Mouse (Mus musculus) MEL (cell line): ENCODE measurements around the gene Emc3. TPM values are rescaled to one million over a fixed set of nuclear protein-coding genes. Genes with fewer than 3 reads are reported as not detected.

Source experiments
- DNase-seq: peaks from one replicate; pipeline ENCODE4 v3.0.0; 2011; ENCODE audit warnings: low read depth, low spot score
- H3K27ac ChIP-seq: 2 replicates; pipeline ENCODE4 v1.5.1; 2012; ENCODE audit warnings: low read depth, mild to moderate bottlenecking, control low read depth, low read length, moderate library complexity; ENCODE audit not compliant: control insufficient read depth
- H3K27me3 ChIP-seq, 2 experiments: fragments of 150-350 bp in 1 of 2; sonication (generic) in 1 of 2; 2 replicates each; pipeline ENCODE4 v1.6.1; 2012; ENCODE audit warnings: low read length in 2 of 2, mild to moderate bottlenecking in 2 of 2, improper control_type of control experiment in 1 of 2, moderate library complexity in 1 of 2; ENCODE audit not compliant: insufficient read depth in 2 of 2, control insufficient read depth in 1 of 2
- H3K36me3 ChIP-seq, 2 experiments: 2 replicates each; pipeline ENCODE4 v1.6.1; 2012 to 2014; ENCODE audit warnings: low read length in 2 of 2, improper control_type of control experiment in 1 of 2, inconsistent platforms in 1 of 2, mild to moderate bottlenecking in 1 of 2; ENCODE audit not compliant: insufficient read depth in 2 of 2, control insufficient read depth in 1 of 2
- H3K4me1 ChIP-seq, 2 experiments: fragments of 150-350 bp in 1 of 2; sonication (generic) in 1 of 2; 2 replicates each; pipeline ENCODE4 v1.6.1; 2012; ENCODE audit warnings: low read length in 2 of 2, improper control_type of control experiment in 1 of 2, mild to moderate bottlenecking in 1 of 2; ENCODE audit not compliant: insufficient read depth in 2 of 2, control insufficient read depth in 1 of 2
- H3K4me3 ChIP-seq, 2 experiments: fragments of 150-350 bp in 1 of 2; sonication (generic) in 1 of 2; 2 replicates each; pipeline ENCODE4 v1.5.1; 2012; ENCODE audit warnings: low read depth in 2 of 2, low read length in 2 of 2, mild to moderate bottlenecking in 2 of 2, moderate library complexity in 2 of 2, control low read depth in 1 of 2, improper control_type of control experiment in 1 of 2; ENCODE audit not compliant: control insufficient read depth in 1 of 2, insufficient read depth in 1 of 2
- H3K79me2 ChIP-seq: 2 replicates; pipeline ENCODE4 v1.6.1; 2012; ENCODE audit warnings: mild to moderate bottlenecking, low read length, moderate library complexity; ENCODE audit not compliant: control insufficient read depth, poor library complexity, insufficient read depth
- H3K9ac ChIP-seq: 2 replicates; pipeline ENCODE4 v1.6.1; 2012; ENCODE audit warnings: low read depth, mild to moderate bottlenecking, control low read depth, low read length, moderate library complexity; ENCODE audit not compliant: control insufficient read depth, poor library complexity, severe bottlenecking
- H3K9me3 ChIP-seq: fragments of 150-350 bp; sonication (generic); replicated peaks from 2 replicates; pipeline ENCODE4 v1.6.1; 2012; ENCODE audit warnings: mild to moderate bottlenecking, low read length, improper control_type of control experiment, moderate library complexity; ENCODE audit not compliant: insufficient read depth
- BHLHE40 ChIP-seq: IDR thresholded peaks from 2 replicates; pipeline ENCODE4 v1.6.1; 2012; ENCODE audit warnings: low read depth, mild to moderate bottlenecking, inconsistent platforms, low read length, improper control_type of control experiment, borderline replicate concordance
- CHD1 ChIP-seq: IDR thresholded peaks from 2 replicates; pipeline ENCODE4 v1.6.1; 2012; ENCODE audit warnings: low read depth, mild to moderate bottlenecking, inconsistent platforms, low read length, improper control_type of control experiment
- CHD2 ChIP-seq: IDR thresholded peaks from 2 replicates; pipeline ENCODE4 v1.6.1; 2011; ENCODE audit warnings: low read length, improper control_type of control experiment
- CTCF ChIP-seq, 3 experiments: IDR thresholded peaks in 2 of 3; conservative IDR thresholded peaks in 1 of 3; 2 replicates each; pipeline ENCODE4 v1.5.1; 2011 to 2012; ENCODE audit warnings: low read length in 3 of 3, low read depth in 2 of 3, mild to moderate bottlenecking in 2 of 3, improper control_type of control experiment in 1 of 3, inconsistent platforms in 1 of 3, mixed read lengths in 1 of 3, moderate library complexity in 1 of 3; ENCODE audit not compliant: control insufficient read depth in 1 of 3, insufficient read depth in 1 of 3, poor library complexity in 1 of 3, severe bottlenecking in 1 of 3
- E2F4 ChIP-seq: IDR thresholded peaks from 2 replicates; pipeline ENCODE4 v1.6.1; 2011; ENCODE audit warnings: low read depth, low read length, improper control_type of control experiment, borderline replicate concordance
- ELF1 ChIP-seq: IDR thresholded peaks from 2 replicates; pipeline ENCODE4 v1.6.1; 2014; ENCODE audit warnings: low read depth, mild to moderate bottlenecking, inconsistent platforms, low read length, improper control_type of control experiment, moderate library complexity
- EP300 ChIP-seq, 2 experiments: IDR thresholded peaks; 2 replicates each; pipeline ENCODE4 v1.6.1; 2011; ENCODE audit warnings: improper control_type of control experiment in 2 of 2, low read length in 2 of 2, low read depth in 1 of 2, mild to moderate bottlenecking in 1 of 2
- ETS1 ChIP-seq: IDR thresholded peaks from 2 replicates; pipeline ENCODE4 v1.6.1; 2012; ENCODE audit warnings: low read depth, mild to moderate bottlenecking, inconsistent platforms, low read length, improper control_type of control experiment, moderate library complexity
- GABPA ChIP-seq: IDR thresholded peaks from 2 replicates; pipeline ENCODE4 v1.6.1; 2012; ENCODE audit warnings: low read depth, mild to moderate bottlenecking, inconsistent platforms, low read length, improper control_type of control experiment, moderate library complexity
- GATA1 ChIP-seq: IDR thresholded peaks from 2 replicates; pipeline ENCODE4 v1.6.1; 2011; ENCODE audit warnings: low read depth, low read length, improper control_type of control experiment
- HCFC1 ChIP-seq: IDR thresholded peaks from 2 replicates; pipeline ENCODE4 v1.6.1; 2012; ENCODE audit warnings: low read depth, mild to moderate bottlenecking, inconsistent platforms, low read length, improper control_type of control experiment, moderate library complexity
- JUND ChIP-seq: IDR thresholded peaks from 2 replicates; pipeline ENCODE4 v1.6.1; 2011; ENCODE audit warnings: low read depth, mild to moderate bottlenecking, improper control_type of control experiment, low read length
- KAT2A ChIP-seq: conservative IDR thresholded peaks from 2 replicates; pipeline ENCODE4 v1.6.1; 2012; ENCODE audit warnings: low read depth, low read length, improper control_type of control experiment, inconsistent platforms
- MAFK ChIP-seq: IDR thresholded peaks from 2 replicates; pipeline ENCODE4 v1.6.1; 2011; ENCODE audit warnings: low read depth, mild to moderate bottlenecking, low read length, improper control_type of control experiment, borderline replicate concordance
- MAX ChIP-seq: IDR thresholded peaks from 2 replicates; pipeline ENCODE4 v1.6.1; 2011; ENCODE audit warnings: low read length, improper control_type of control experiment
- MAZ ChIP-seq: IDR thresholded peaks from 2 replicates; pipeline ENCODE4 v1.6.1; 2012; ENCODE audit warnings: low read depth, mild to moderate bottlenecking, inconsistent platforms, low read length, improper control_type of control experiment
- MEF2A ChIP-seq: IDR thresholded peaks from 2 replicates; pipeline ENCODE4 v1.6.1; 2014; ENCODE audit warnings: low read depth, mild to moderate bottlenecking, inconsistent platforms, low read length, improper control_type of control experiment; ENCODE audit not compliant: poor library complexity, insufficient replicate concordance, severe bottlenecking; ENCODE audit errors: extremely low read depth
- MXI1 ChIP-seq: IDR thresholded peaks from 2 replicates; pipeline ENCODE4 v1.6.1; 2011; ENCODE audit warnings: mild to moderate bottlenecking, low read depth, low read length, improper control_type of control experiment
- MYB ChIP-seq: IDR thresholded peaks from 2 replicates; pipeline ENCODE4 v1.6.1; 2011; ENCODE audit warnings: mild to moderate bottlenecking, low read depth, low read length, improper control_type of control experiment
- NELFE ChIP-seq: IDR thresholded peaks from 2 replicates; pipeline ENCODE4 v1.6.1; 2011; ENCODE audit warnings: low read depth, low read length, improper control_type of control experiment
- NRF1 ChIP-seq: IDR thresholded peaks from 2 replicates; pipeline ENCODE4 v1.6.1; 2014; ENCODE audit warnings: low read depth, mild to moderate bottlenecking, inconsistent platforms, low read length, improper control_type of control experiment, moderate library complexity; ENCODE audit not compliant: poor library complexity, insufficient read depth, severe bottlenecking
- POLR2A ChIP-seq, 2 experiments: IDR thresholded peaks; 2 replicates each; pipeline ENCODE4 v1.6.1; 2011 to 2012; ENCODE audit warnings: low read length in 2 of 2, mild to moderate bottlenecking in 2 of 2, control low read depth in 1 of 2, improper control_type of control experiment in 1 of 2, low read depth in 1 of 2, moderate library complexity in 1 of 2; ENCODE audit not compliant: control insufficient read depth in 1 of 2, insufficient read depth in 1 of 2, poor library complexity in 1 of 2
- POLR2AphosphoS2 ChIP-seq: IDR thresholded peaks from 2 replicates; pipeline ENCODE4 v1.6.1; 2011; ENCODE audit warnings: low read length, improper control_type of control experiment
- POLR2AphosphoS5 ChIP-seq: IDR thresholded peaks from 2 replicates; pipeline ENCODE4 v1.6.1; 2012; ENCODE audit warnings: low read depth, borderline replicate concordance, mild to moderate bottlenecking, inconsistent platforms, low read length, moderate library complexity, mixed read lengths
- RAD21 ChIP-seq: IDR thresholded peaks from 2 replicates; pipeline ENCODE4 v1.6.1; 2011; ENCODE audit warnings: mild to moderate bottlenecking, low read depth, low read length, improper control_type of control experiment
- SIN3A ChIP-seq: IDR thresholded peaks from 2 replicates; pipeline ENCODE4 v1.6.1; 2012; ENCODE audit warnings: low read length, improper control_type of control experiment, inconsistent platforms
- SMC3 ChIP-seq: IDR thresholded peaks from 2 replicates; pipeline ENCODE4 v1.6.1; 2011; ENCODE audit warnings: low read depth, low read length, improper control_type of control experiment
- TAL1 ChIP-seq: IDR thresholded peaks from 2 replicates; pipeline ENCODE4 v1.6.1; 2012; ENCODE audit warnings: mild to moderate bottlenecking, inconsistent platforms, low read length, moderate library complexity, mixed read lengths
- TBP ChIP-seq: IDR thresholded peaks from 2 replicates; pipeline ENCODE4 v1.8.0; 2011; ENCODE audit warnings: low read depth, low read length, improper control_type of control experiment
- TCF12 ChIP-seq: IDR thresholded peaks from 2 replicates; pipeline ENCODE4 v1.6.1; 2014; ENCODE audit warnings: low read depth, mild to moderate bottlenecking, inconsistent platforms, low read length, improper control_type of control experiment, moderate library complexity
- UBTF ChIP-seq: IDR thresholded peaks from 2 replicates; pipeline ENCODE4 v1.6.1; 2012; ENCODE audit warnings: low read depth, mild to moderate bottlenecking, inconsistent platforms, low read length, improper control_type of control experiment, moderate library complexity, borderline replicate concordance; ENCODE audit not compliant: insufficient read depth
- USF1 ChIP-seq: IDR thresholded peaks from 2 replicates; pipeline ENCODE4 v1.6.1; 2014; ENCODE audit warnings: low read depth, mild to moderate bottlenecking, inconsistent platforms, low read length, improper control_type of control experiment, moderate library complexity
- USF2 ChIP-seq, 2 experiments: IDR thresholded peaks; 2 replicates each; pipeline ENCODE4 v1.6.1; 2011 to 2012; ENCODE audit warnings: improper control_type of control experiment in 2 of 2, low read length in 2 of 2, borderline replicate concordance in 1 of 2, inconsistent platforms in 1 of 2, low read depth in 1 of 2, mild to moderate bottlenecking in 1 of 2; ENCODE audit not compliant: insufficient read depth in 1 of 2
- ZC3H11A ChIP-seq: IDR thresholded peaks from 2 replicates; pipeline ENCODE4 v1.6.1; 2012; ENCODE audit warnings: low read depth, mild to moderate bottlenecking, inconsistent platforms, low read length, improper control_type of control experiment
- ZKSCAN1 ChIP-seq: IDR thresholded peaks from 2 replicates; pipeline ENCODE4 v1.6.1; 2012; ENCODE audit warnings: low read depth, mild to moderate bottlenecking, inconsistent platforms, low read length, improper control_type of control experiment, moderate library complexity
- ZMIZ1 ChIP-seq: IDR thresholded peaks from 2 replicates; pipeline ENCODE4 v1.6.1; 2012; ENCODE audit warnings: low read depth, mild to moderate bottlenecking, inconsistent platforms, low read length, improper control_type of control experiment, moderate library complexity
- ZNF384 ChIP-seq: IDR thresholded peaks from 2 replicates; pipeline ENCODE4 v1.6.1; 2012; ENCODE audit warnings: low read depth, mild to moderate bottlenecking, inconsistent platforms, low read length, improper control_type of control experiment
- polyA plus RNA-seq, 2 experiments: library from polyadenylated mRNA; stranded (reverse) in 1 of 2; unstranded in 1 of 2; fragments of >175 nt in 1 of 2; fragments of >200 nt in 1 of 2; gene quantifications; 2 replicates each; pipeline versions ENCODE4 v1.2.1 to v1.2.4; 2012; ENCODE audit warnings: low replicate concordance in 2 of 2, low read depth in 1 of 2; ENCODE audit not compliant: insufficient read length in 2 of 2, insufficient read depth in 1 of 2, missing spikeins in 1 of 2
- total RNA-seq: library from RNA; depleted of rRNA; stranded (reverse); fragments of 300-350 nt; gene quantifications from 2 replicates; pipeline ENCODE4 v1.2.3, GENCODE M21; 2012

Gene Emc3
- total and polyA plus RNA-seq, 3 experiments = 62.3 to 172 (median 73.1) TPM

DNA sequence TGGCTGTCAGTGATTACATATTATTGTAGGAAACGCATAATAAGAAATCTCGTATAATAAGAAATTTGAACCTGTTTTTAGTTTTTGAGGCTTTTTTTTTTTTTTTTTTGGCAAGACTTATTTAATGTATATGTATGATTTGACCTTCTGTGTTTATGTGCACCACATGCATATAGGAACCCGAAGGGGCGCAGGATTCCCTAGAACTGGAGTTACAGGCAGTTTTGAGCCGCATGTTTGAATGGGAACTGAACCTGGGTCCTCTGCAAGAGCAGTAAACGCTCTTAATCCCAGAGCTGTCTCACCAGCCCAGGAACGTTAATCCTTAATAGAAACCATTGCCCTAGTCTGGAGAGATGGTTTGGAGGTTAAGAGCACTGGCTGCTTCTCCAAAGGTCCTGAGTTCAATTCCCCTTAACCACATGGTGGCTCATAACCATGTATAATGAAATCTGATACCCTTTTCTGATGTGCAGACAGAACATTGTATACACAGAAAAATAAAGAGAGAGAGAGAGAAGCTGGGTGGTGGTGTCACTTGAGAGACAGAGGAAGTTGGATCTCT lies 470 bp upstream of the Emc3 start:
- peak overlapping the region; percentile 76 for H3K9ac ChIP-seq
- H3K4me3 ChIP-seq = peak overlapping the region; percentile 55 to 88
- H3K36me3 ChIP-seq = peaks cover 0 to 12% of the 10 kb centered on the region in 2 experiments; a peak in 2 of 4 replicates
- H3K27ac ChIP-seq = peak overlapping the region; percentile 76
- peak; percentile 73 for DNase-seq
- H3K4me1 ChIP-seq = peaks cover 8% of the 10 kb centered on the region in 2 experiments; a peak in 3 of 4 replicates
- peaks cover 32% of the 10 kb centered on the region for H3K79me2 ChIP-seq
- H3K9me3 ChIP-seq = no peaks in the 10 kb centered on the region
- no peaks in the 10 kb centered on the region for H3K27me3 ChIP-seq
- no peak for TF ChIP-seq TCF12
- peak; percentile 70 for TF ChIP-seq MAX
- no peak for TF ChIP-seq UBTF
- no peak for TF ChIP-seq POLR2A (IDR thresholded peaks at IDR 0.05; ENCODE audit: control insufficient read depth in 1 of 2, insufficient read depth in 1 of 2, low read depth in 1 of 2, low read length in 2 of 2, poor library complexity in 1 of 2)
- TF ChIP-seq HCFC1 = no peak
- no peak for TF ChIP-seq MAFK
- no peak for TF ChIP-seq E2F4
- TF ChIP-seq ZC3H11A = peak; percentile 29
- TF ChIP-seq TBP = peak; percentile 59
- TF ChIP-seq JUND = no peak
- TF ChIP-seq MEF2A = no peak
- peak; percentile 27; the same call in 1 of the 2 replicates for TF ChIP-seq MXI1
- TF ChIP-seq ELF1 = no peak
- no peak for TF ChIP-seq ZMIZ1
- TF ChIP-seq SMC3 = no peak
- no peak for TF ChIP-seq NRF1
- TF ChIP-seq KAT2A = no peak
- TF ChIP-seq USF1 = no peak
- peak in 1 of 2 experiments; percentile 40; a peak in 2 of 4 replicates for TF ChIP-seq EP300 (IDR thresholded peaks at IDR 0.05; ENCODE audit: low read depth in 1 of 2, low read length in 2 of 2)
- no peak for TF ChIP-seq MYB
- TF ChIP-seq BHLHE40 = no peak
- no peak for TF ChIP-seq NELFE
- no peak for TF ChIP-seq POLR2AphosphoS5
- TF ChIP-seq POLR2AphosphoS2 = no peak
- TF ChIP-seq ETS1 = peak; percentile 29; the same call in 1 of the 2 replicates
- no peak; a peak in 1 of 6 replicates for TF ChIP-seq CTCF (IDR thresholded peaks at IDR 0.05 in 2 of 3, conservative IDR thresholded peaks at IDR 0.05 in 1 of 3; ENCODE audit: control insufficient read depth in 1 of 3, insufficient read depth in 1 of 3, low read depth in 2 of 3, low read length in 3 of 3, poor library complexity in 1 of 3, severe bottlenecking in 1 of 3)
- TF ChIP-seq ZKSCAN1 = no peak
- TF ChIP-seq CHD1 = peak; percentile 94; the same call in 1 of the 2 replicates
- TF ChIP-seq USF2 (IDR thresholded peaks at IDR 0.05; ENCODE audit: borderline replicate concordance in 1 of 2, insufficient read depth in 1 of 2, low read depth in 1 of 2, low read length in 2 of 2) = no peak
- no peak for TF ChIP-seq CHD2
- no peak for TF ChIP-seq GABPA
- peak; percentile 65 for TF ChIP-seq ZNF384
- no peak for TF ChIP-seq GATA1
- peak; percentile 14; the same call in 1 of the 2 replicates for TF ChIP-seq SIN3A
- TF ChIP-seq RAD21 = no peak; the same call in 1 of the 2 replicates
- 0 out of 2 replicates have a peak, but pooled peaks have one; percentile 32 for TF ChIP-seq MAZ
- no peak for TF ChIP-seq TAL1
